Mouse (Mus musculus): ENCODE measurements around the gene Hspb1.

Hspb1 gene

DNA sequence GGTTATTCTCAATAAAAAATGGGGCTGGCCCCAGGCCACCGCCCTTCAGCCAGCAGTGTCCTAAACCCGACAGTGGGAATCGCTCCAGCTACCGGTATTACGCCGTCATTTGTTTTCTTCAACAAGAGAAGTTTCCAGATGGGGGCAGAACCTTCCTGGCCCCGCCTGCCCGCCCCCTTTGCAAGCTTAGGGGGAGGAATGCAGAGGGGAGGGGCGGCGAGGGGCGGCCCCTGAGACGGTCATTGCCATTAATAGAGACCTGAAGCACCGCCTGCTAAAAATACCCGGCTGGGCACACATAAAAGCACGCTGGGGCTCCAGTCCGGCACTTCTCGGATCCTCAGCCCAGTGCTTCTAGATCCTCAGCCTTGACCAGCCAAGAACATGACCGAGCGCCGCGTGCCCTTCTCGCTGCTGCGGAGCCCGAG, at the start of gene Hspb1:
TSS of gene Hspb1 (plus strand) at position 245 of the 428 bp plus-strand sequence.
- no peak for TF ChIP-seq GATA4 (IDR thresholded peaks at IDR 0.05; ENCODE audit: insufficient replicate concordance, low read length)

DNA sequence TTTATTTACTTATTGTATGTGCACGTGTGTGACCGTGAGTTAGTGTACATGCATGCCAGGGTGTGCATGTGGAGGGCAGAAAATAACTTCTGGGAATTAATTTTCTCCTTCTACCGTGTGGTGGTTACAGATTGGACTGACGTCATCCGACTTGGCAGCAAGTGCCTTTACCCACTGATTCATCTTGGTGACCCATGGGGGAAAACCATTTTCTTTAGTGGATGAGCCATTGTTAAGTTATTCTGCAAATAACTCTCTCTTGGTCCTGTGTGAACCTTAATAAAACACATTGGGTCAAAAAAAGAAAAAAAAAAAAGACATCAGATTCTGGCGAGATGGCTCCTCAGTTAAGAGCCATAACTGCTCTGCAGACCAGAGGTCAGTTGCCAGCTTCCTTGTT, 46.1 kb upstream of the Hspb1 start:
- TF ChIP-seq GATA4 (IDR thresholded peaks at IDR 0.05; ENCODE audit: insufficient replicate concordance, low read length): no peak

DNA sequence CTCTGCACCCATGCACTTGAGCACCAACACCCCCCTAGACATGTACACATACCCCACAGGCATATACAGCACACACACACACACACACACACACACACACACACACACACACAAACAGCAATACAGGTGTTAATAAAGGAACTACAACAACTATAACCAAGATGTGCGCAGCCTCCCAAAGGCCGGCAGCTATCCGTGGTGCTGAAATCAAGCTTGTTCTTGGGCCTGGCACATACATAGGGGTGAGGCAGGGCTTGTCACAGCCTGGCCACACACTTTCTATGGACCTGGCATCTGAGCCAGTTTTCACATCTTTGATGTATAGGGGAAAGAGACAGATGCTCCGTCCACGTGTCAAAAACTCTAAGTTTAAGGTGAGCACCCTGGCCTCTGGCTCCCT, 44.3 kb upstream of the Hspb1 start:
- TF ChIP-seq GATA4 (IDR thresholded peaks at IDR 0.05; ENCODE audit: insufficient replicate concordance, low read length): no peak

DNA sequence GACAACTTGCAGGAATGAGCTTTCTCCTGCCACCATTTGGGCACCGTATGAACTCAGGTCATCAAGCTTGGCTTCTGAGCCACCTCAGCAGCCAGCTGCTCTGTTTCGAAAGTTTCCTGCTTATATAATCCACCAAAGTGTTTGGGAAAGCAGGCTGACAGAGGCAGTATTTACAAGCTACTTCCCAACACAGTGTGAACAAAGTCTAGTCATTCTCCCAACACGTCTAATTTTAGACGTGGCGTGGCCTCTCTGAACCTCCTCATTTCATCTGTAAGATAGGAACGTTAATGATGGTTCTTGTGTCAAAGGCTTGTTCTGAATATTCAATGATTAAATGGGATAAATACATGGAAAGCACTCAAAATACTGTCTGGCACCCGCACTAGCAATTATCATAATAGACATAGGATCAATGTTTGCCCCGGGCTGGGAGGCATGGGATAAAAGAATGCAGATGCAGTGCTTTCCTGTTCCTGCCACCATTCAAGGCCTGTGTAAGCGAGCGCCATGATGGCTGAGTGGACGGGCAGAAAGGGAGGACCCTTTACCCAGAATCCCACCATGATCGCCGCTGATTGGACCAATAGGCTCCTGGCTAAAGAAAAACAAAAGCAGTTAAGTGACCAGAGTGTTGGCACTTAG, 41.9 kb upstream of the Hspb1 start:
- no peak for TF ChIP-seq GATA4 (IDR thresholded peaks at IDR 0.05; ENCODE audit: insufficient replicate concordance, low read length)

DNA sequence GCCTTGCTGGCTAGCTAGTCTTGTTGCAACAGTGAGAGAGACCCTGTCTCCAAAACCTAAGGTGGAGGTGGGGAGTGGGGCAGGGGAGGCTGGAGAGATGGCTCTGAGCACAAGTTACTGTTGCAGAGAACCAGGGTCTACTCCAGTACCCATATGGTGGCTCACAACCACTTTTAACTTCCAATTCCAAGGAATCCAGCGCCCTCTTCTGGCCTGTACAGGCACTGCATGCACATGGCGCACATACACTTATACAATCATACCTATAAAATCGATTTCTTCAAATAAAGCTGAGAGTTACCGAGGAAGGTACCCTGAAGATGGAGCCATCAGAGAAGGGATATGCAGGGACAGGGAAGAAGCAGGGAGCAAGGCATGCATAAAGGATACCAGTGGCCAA, 40.3 kb upstream of the Hspb1 start:
- TF ChIP-seq GATA4 (IDR thresholded peaks at IDR 0.05; ENCODE audit: insufficient replicate concordance, low read length): no peak

DNA sequence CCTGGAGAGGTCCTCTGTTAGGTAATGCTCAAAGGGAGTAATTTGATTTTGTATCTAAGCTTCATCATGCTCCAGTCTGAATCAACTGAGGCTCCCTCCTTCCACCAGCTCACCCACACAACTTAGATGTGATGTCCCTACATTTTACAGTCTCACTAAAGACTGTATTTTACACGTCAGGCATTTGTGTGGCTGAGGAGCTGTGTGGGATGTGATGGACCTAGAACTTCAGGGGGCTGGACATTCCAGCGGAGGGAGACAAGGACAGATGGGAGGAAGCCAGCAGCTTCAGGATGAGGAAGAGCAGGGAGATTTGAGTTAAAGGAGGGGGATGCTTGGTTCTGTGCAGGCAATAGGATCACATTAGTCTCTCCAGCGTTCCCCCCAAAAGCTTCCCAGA, 39.8 kb upstream of the Hspb1 start:
- TF ChIP-seq GATA4 (IDR thresholded peaks at IDR 0.05; ENCODE audit: insufficient replicate concordance, low read length): no peak

DNA sequence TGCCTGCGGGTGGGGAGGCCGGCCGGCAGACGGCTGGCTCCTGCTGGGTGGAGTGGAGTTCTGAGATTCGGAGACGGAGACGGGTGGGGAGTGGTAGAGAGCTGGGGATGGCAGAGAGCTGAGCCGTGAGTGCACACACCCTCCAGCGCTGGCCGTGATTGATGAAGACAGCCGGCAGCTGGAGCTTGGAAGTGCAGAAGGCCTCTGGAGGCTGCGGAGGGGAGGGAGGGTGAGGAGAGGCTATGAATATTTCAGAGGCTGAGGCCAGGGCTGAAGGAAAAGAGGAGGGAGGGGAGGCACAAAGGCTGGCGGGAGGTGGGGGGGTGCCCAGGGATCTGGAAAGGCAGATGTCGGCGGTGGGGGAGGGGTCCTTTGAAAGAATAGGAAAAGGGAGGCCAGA, 36.7 kb upstream of the Hspb1 start:
- no peak for TF ChIP-seq GATA4 (IDR thresholded peaks at IDR 0.05; ENCODE audit: insufficient replicate concordance, low read length)

DNA sequence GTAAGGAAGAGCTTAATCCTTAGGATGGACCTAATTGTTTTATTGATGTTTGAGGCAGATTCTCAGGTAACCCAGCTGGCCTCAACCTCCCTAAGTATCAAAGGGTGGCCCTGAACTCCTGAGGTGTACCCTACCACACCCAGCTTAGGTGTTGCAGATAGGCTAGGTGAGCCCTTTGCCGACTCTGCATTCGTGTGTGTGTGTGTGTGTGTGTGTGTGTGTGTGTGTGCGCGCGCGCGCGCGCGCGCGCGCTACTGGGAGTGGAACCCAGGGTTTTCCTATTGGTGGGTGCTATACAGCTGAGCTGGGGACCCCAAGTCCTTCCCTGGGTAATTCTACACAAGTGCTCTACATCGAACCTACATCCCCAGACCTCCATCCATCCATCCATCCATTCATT, 36.2 kb upstream of the Hspb1 start:
- no peak for TF ChIP-seq GATA4 (IDR thresholded peaks at IDR 0.05; ENCODE audit: insufficient replicate concordance, low read length)

DNA sequence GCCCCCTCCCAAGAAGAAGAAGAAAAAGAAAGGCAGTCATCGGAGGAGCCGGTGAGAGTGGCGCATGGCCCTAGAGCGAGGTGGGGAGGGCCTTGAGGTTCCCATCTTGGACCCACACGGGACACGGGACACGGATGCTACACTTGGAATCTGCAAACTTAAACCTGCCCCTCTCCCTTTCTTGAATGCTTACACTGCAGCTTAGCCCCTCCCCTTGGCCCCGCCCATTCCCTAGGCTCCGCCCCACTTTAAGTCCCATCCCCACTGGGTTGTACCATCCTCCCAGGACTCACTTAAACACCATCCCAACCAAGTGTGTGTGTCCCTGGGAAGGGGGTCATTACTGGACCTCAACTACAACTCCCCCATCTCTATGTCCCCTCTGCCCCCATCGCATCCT, 35.3 kb upstream of the Hspb1 start:
- no peak for TF ChIP-seq GATA4 (IDR thresholded peaks at IDR 0.05; ENCODE audit: insufficient replicate concordance, low read length)

DNA sequence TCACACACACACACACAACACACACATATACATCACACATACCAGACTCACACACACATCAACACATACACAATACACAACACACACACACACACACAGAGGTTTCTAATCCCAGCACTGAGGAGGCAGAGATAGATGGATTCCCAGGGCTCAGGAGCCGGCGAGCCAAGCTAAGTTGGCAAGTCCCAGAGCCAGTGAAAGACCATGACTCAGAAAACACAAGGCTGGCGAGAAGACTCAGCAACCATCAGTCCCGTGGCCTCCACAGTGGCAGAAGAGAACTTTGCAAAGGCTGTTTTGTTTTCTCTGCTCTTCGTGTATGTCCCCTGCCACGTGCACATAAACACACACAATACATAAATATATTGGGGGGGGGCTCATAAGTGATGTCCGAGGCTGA, 34.0 kb upstream of the Hspb1 start:
- TF ChIP-seq GATA4 (IDR thresholded peaks at IDR 0.05; ENCODE audit: insufficient replicate concordance, low read length): no peak

DNA sequence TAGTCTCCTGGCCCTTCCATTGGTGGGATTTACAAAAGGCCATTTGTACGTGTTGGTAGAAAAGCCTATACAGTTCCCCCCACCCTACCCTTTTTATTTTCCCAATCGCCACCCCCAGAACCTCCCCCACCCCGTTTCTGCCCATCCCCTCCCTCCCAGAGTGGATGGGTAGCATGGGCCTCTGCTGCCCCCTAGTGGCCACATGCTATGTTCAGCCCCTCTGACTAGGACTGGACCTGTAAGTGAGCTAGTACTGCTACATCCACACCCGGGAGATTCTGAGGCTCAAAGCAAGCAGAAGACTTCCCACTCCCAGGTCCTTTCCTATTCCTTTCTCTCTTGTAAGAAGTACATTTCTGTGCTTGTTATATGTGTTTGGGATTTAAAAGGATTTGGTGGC, 32.6 kb upstream of the Hspb1 start:
- TF ChIP-seq GATA4 (IDR thresholded peaks at IDR 0.05; ENCODE audit: insufficient replicate concordance, low read length): no peak

DNA sequence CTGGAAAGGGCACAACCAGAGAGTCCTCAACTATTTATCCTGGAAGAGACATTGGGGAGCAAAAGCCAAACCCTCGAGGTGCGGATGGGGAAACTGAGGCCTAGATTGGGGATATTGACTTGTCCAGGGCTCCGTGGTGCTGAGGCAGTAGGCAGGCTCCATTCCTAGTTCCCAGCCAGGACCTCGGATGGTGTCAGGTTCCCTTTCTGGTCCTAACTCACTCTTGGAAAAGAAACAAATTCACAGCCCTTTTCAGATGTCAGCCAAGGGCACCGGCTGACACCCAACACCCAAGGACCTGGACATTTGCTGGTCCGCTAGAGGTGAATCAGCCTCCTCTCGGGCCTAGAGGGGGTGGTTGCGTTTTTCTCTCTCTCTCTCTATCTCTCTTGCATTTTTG, 21.1 kb upstream of the Hspb1 start:
- no peak for TF ChIP-seq GATA4 (IDR thresholded peaks at IDR 0.05; ENCODE audit: insufficient replicate concordance, low read length)

DNA sequence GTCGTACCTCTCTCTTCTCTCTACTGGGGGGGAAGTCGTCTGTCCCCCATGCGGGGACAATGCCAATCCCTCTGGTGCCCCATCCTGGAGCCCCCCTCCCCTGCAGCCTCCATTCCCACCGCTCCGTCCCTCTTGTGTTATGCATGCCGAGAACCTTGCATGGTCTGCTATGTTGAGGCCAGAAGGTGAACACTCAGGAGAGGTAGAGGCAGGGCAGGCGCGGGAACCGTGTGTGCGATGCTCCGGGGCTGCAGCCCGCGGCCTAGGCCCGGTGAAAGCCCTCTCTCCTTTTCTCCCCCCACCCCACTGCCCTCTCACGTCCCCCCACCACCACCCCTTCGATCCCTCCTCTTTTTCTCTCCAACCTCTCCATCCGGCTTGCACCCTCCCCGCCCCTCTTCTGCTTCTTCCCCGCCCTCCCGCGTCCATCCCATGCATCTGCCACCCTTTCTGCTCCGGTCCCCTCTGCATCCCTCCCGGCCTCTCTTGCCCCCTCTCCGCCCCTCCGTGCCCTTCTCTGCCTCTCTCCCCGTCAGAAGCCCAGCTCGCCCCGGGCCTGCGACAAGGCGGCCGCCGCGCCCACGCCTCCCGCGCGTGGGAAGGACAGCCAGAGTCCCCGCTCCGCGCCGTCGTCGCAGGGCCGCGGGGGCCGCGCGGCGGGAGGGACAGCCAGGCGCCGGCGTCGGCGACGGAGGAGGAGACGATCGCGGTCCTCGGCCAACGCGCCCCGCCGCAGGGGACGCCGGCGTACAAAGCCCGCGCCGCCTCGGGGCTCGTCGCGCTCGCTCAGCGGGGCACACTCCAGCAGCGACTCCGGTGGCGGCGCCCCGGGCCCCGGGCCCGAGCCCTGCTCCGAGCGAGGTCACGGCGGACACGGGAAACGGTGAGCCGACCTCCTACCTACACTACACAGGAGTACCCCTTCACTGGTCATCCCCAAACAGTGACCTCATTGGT, 19.8 kb upstream of the Hspb1 start:
- TF ChIP-seq GATA4 (IDR thresholded peaks at IDR 0.05; ENCODE audit: insufficient replicate concordance, low read length): no peak

DNA sequence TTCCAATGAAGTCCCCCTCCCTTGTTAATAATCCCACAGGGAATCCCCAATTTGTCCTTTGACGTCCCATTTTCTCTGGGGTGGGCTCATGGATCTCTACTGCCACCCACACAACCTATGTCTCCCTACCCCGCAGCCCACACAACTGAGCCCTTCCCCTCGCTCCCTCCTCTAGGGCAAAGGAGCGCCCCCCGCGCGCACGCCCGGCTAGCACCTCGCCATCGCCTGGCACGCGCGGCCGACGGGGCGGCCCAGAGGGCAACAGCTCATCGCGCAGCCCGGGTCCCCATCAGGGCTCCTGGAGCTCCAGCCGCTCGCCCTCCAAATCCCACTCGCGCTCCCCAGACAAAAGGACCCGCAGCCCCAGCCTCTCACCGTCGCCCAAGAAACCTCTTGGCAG, 19.1 kb upstream of the Hspb1 start:
- no peak for TF ChIP-seq GATA4 (IDR thresholded peaks at IDR 0.05; ENCODE audit: insufficient replicate concordance, low read length)

DNA sequence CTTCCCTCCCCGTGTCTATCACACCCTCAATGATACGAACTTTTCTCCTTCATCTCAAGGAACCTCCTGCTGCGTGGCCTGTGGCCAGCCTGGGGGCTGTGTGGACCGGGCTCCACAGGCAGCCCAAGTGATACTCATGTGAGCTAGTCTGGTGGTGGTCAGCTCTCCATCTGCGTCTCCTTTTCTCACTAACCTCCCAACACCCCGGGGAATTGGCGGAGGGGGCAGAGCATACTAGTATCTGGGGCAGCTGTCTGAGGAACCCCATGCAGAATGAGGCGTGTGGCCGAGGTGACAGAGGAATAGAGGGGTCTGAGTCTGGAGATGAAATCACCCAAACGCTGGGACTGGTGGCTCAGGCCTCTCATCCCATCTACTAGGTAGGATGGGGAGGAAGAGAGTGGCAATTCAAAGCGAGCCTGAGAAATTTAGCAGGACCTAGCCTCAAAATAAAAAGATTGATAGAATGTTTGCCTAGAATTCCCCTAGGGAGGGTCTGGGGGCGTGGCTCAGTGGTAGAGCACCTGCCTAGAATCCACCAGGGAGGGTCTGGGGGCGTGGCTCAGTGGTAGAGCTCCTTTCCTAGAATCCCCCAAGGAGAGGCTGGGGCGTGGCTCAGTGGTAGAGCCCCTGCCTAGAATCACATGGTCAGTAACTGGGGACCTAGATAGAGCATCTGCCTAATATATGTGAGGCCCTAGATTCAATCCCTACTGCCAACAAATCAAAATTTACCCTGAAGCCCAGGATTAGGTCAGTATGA, 17.9 kb upstream of the Hspb1 start:
- TF ChIP-seq GATA4 (IDR thresholded peaks at IDR 0.05; ENCODE audit: insufficient replicate concordance, low read length): no peak

DNA sequence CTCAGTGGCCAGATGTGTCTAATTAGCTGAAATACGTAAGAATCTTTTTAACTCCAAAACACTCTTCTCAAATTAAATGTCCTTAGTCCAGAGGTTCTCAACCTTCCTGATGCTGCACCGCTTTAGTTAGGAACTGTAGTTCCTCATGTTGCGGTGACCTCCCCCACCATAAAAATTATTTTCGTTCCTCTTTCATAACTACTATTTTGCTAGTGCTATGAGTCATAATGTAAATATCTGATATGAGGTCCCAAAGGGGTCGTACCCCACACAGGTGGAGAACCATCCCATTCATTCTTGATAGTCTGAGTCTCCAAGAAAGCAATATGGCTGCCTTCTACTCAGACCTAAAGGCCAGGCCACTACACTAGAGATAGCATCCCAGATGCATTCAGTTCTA, 17.2 kb upstream of the Hspb1 start:
- no peak for TF ChIP-seq GATA4 (IDR thresholded peaks at IDR 0.05; ENCODE audit: insufficient replicate concordance, low read length)
